Mouse (Mus musculus) forebrain, postnatal 0 days (tissue): ENCODE measurements at regions not wholly inside any gene's neighbourhood (a gene's known extent, or its start where the extent isn't known, plus 50 kb on each side); places are given as distances from the start of the nearest gene placed in this dataset.

Experiments used
- ATAC-seq: fragments of 200-750 bp; cut with Nextera tagmentation; 2 replicates; pipeline ENCODE4 v1.8.0; 2017; ENCODE audit warnings: mild to moderate bottlenecking, moderate library complexity
- DNase-seq: peaks from one replicate; pipeline ENCODE4 v3.0.0-alpha.2; 2015
- H3K27ac ChIP-seq: fragments of 300-500 bp; sonication (generic); 2 replicates; pipeline ENCODE4 v1.5.1; 2014; ENCODE audit warnings: low read depth, mild to moderate bottlenecking, antibody characterized with exemption, low read length, moderate library complexity, mixed read lengths
- H3K27me3 ChIP-seq: fragments of 300-500 bp; sonication (generic); 2 replicates; pipeline ENCODE4 v1.6.1; 2014; ENCODE audit warnings: mild to moderate bottlenecking, low read length, mixed read lengths; ENCODE audit not compliant: insufficient read depth
- H3K36me3 ChIP-seq: fragments of 300-500 bp; sonication (generic); 2 replicates; pipeline ENCODE4 v1.6.1; 2014; ENCODE audit warnings: mild to moderate bottlenecking, moderate library complexity; ENCODE audit not compliant: insufficient read depth
- H3K4me1 ChIP-seq: fragments of 300-500 bp; sonication (generic); 2 replicates; pipeline ENCODE4 v1.6.1; 2014; ENCODE audit warnings: antibody characterized with exemption; ENCODE audit not compliant: insufficient read depth
- H3K4me2 ChIP-seq: fragments of 300-500 bp; sonication (generic); 2 replicates; pipeline ENCODE4 v1.6.1; 2014; ENCODE audit warnings: low read depth, mild to moderate bottlenecking, moderate library complexity
- H3K4me3 ChIP-seq: fragments of 300-500 bp; sonication (generic); 2 replicates; pipeline ENCODE4 v1.5.1; 2014; ENCODE audit warnings: low read depth, low read length, mixed read lengths
- H3K9ac ChIP-seq: fragments of 300-500 bp; sonication (generic); 2 replicates; pipeline ENCODE4 v1.6.1; 2014; ENCODE audit warnings: mild to moderate bottlenecking
- H3K9me3 ChIP-seq: fragments of 300-500 bp; sonication (generic); 2 replicates; pipeline ENCODE4 v1.6.1; 2016; ENCODE audit warnings: low read length
- CTCF ChIP-seq: sonication (generic); IDR thresholded peaks from 2 replicates; pipeline ENCODE4 v1.5.1; 2016; ENCODE audit warnings: antibody characterized with exemption, control low read depth, low read depth
- WGBS: fragments of 180-500 bp; shearing (Covaris S2); extraction: QIAGEN DNeasy Blood & Tissue Kit; methylation state at CpG from one replicate; pipeline ENCODE4 v1.1.7; 2014; 5-methylcytosine and 5-hydroxymethylcytosine counted together

DNA sequence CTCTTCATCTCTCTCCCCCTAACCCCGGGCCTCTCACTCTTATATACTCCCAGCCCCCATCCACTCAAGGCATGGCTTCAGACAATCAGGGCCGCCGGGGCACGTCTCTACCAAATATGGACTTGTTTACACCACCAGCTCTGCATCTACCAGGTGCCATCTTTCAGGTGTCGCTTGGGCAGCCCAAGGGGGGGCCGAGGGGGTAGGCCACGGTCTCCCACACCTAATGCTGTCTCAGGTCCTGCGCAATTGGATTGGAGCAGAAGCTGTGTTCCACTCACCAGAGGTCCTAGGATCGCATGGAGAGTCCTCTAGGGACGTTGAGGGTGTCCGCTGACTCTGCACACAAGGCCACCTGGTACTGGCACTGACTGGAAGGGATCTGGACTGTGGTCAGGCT lies 1306.0 kb upstream of the 1700015G11Rik start:
- H3K4me3 ChIP-seq = no peak overlapping the region
- no peak for ATAC-seq
- no peak overlapping the region for H3K4me2 ChIP-seq
- TF ChIP-seq CTCF = no peak
- no peak overlapping the region for H3K27ac ChIP-seq
- H3K9ac ChIP-seq = no peak overlapping the region
- no peaks in the 10 kb centered on the region for H3K36me3 ChIP-seq
- H3K27me3 ChIP-seq = no peaks in the 10 kb centered on the region
- no peaks in the 10 kb centered on the region for H3K4me1 ChIP-seq
- DNase-seq = no peak
- WGBS = 93% methylated on average over 11 of the region's 11 CpGs
- H3K9me3 ChIP-seq = no peaks in the 10 kb centered on the region

DNA sequence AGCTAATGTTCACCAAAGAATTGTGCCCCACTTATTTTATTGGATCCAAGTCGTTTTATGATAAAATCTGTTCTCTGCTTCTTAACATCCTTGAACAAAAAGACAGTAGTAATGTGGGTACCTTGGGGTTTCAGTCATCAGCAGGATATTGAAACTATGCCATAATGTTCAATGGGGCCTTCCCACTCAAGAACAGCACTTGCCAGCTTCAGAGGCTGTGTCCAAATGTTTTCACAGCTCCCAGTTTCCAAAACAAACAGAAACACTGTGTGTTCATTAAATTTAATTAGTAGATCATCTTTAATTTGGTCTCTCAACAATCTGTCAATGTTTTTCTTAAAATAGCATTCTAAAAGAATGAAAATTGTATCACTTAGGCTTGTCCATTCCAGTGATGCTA lies 1266.5 kb upstream of the 1700015G11Rik start:
- peak; percentile 26 for DNase-seq
- H3K4me3 ChIP-seq = no peak overlapping the region
- no peaks in the 10 kb centered on the region for H3K36me3 ChIP-seq
- H3K9ac ChIP-seq = no peak overlapping the region
- ATAC-seq = no peak
- no peak for TF ChIP-seq CTCF
- no peaks in the 10 kb centered on the region for H3K4me1 ChIP-seq
- no peaks in the 10 kb centered on the region for H3K27me3 ChIP-seq
- no peak overlapping the region for H3K27ac ChIP-seq
- H3K9me3 ChIP-seq = no peaks in the 10 kb centered on the region
- 52% methylated on average over 1 of the region's 1 CpGs for WGBS
- no peak overlapping the region for H3K4me2 ChIP-seq
